Mouse (Mus musculus) adrenal gland (tissue): ENCODE data around the gene Akr1b8.
"Not testable (repeated sequence)": the region's sequence is repeated elsewhere in the genome, so short reads cannot be mapped to it uniquely, and the experiment has no call there.

Experiments
- intact Hi-C: fragments of 180-260 bp; cut with DNase I; formaldehyde crosslinking; loops from one replicate; pipeline ENCODE4 v1.15.1; 2025
- long read RNA-seq, 2 experiments: library from polyadenylated mRNA; unstranded; transcript quantifications; one replicate each; pipeline ENCODE4 v2.0.0; 2020; ENCODE audit warnings: borderline replicate concordance in 1 of 2; ENCODE audit not compliant: insufficient replicate concordance in 1 of 2

The Akr1b8 gene
- long read RNA-seq, experiment 1, transcript Akr1b8-201 (10 exons, 1,358 nt), result major isoform, 209 of 213 reads
- long read RNA-seq, experiment 1, partial matches to known transcripts, result 1 of 213 reads
- long read RNA-seq, experiment 1, other reads (novel, unspliced or antisense), result 3 of 213 reads
- long read RNA-seq, experiment 2, transcript Akr1b8-201 (10 exons, 1,358 nt), result major isoform, 294 of 312 reads
- long read RNA-seq, experiment 2, partial matches to known transcripts, result 8 of 312 reads
- long read RNA-seq, experiment 2, other reads (novel, unspliced or antisense), result 10 of 312 reads

DNA sequence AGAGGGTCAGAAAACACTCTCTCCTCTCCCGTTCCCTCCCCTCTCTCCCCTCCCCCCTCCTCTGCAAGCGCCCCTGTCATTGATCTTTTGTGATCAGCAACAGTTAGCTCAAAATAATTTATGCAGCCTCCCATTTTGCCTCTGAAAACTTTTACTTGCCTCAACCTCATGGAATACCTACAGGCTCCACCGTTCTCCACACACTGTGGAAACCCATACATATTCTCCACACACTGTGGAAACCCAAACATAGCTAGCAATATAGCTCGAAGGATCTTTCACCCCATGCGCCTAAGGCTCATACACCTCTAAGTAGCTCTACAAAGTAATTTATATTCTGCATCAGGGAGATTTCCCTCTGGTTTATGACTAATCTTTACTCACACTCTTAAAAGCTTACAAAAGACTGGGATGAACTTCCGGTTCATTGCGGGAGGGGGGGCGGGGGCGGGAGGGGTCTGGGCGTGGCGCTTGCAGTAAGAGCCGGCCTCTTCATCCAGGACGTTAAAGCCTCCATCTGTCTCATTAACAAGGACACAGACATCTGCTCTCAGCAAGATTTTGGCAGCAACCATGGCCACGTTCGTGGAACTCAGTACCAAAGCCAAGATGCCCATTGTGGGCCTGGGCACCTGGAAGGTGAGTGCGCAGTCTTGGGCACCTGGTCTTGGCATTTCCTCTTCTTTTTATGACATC, at the start of gene Akr1b8:
Akr1b8 (plus strand) TSS at position 462 of the 696 bp plus-strand sequence.
- intact Hi-C loops, result no loop called here

- intact Hi-C loops, result no loop called here
Measured at GRCm38 (mm10) chr6:34304675-34305241, 49.2 kb upstream of the Akr1b8 start.

DNA sequence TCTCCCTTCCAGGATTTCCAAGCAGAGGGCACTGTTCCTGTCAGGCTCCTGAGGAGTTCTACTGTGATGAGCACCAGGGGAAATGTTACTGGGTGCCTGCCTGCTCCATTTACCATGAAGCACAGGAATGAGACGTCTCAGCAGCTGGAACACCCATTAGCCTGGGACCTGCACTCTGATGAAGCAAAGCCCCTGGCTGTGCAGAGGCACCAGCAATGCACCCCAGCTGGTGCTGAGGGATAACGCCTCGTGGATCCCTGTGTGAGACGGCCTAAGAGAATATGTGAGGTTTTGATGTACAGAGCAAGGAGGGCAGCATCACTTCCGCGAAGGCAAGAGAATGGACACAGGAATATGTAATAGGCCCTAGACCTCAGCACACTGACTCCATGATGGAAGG, 47.1 kb upstream of the Akr1b8 start:
- intact Hi-C loops, result no loop called here

DNA sequence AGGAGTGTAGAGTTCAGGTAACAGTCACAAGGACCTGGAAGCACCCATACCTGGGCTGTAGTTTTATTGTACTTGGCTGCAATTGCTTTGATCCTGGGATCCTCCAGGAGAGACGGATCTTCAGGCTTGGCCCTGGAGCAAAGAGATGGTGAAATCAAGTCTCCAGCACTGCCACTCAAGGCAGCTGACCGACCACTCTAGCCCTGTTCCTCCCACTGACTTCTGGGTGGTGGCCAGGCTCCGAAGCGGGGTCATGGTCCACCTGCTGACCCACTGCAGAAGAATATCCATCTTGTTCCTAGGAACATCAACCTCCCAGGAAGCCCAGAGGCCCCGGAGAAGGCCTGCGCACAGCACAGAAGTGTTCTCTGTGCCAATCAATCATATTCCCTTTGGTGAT, 44.4 kb upstream of the Akr1b8 start:
- intact Hi-C loops, result no loop called here

DNA sequence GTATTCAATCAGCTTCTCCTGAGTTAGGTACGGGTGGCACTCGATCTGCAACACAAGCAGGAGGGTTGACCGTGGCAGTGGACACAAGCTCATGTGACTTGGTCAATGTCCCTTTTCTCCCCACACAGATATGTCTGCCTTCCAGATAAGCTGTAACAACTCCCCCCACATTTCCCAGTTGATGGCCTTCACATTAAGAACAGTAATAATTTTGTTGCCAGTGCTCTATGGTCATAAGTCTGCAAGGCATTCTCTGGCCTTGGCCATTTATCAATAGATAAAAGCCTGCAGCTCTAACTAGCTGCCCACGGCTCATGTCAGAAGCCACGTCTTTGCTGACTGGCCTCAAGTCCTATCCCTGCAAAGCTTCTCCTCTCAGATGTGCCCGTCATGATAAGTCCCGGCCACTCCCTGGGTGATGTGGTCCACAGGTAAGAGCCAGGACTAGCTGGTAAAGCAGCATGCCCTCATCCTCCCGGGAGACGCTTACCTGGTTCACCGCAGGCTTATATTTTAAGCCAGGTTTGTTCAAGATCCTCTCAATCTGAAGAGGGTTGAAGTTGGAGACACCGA, 43.8 kb upstream of the Akr1b8 start:
- intact Hi-C loops, result no loop called here

DNA sequence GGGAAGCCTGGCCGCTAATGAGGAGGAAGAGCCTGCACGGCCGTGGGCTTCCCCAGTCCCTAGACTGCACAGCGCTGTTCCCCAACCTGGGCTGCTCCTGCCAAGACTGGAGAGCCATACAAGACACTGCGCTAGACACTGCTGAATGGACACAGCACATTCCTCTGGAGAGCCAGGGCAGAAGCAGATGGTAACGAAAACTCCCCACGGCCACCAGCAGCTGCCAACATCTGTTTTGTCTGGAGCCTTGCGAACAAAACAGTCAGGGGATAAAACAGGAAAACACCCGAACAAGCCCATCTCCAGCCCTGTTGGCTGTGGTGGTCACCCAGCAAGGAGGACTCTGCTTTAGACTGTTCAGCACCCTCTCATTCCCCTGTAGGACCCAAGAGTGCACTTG, 40.5 kb upstream of the Akr1b8 start:
- intact Hi-C loops, result no loop called here

DNA sequence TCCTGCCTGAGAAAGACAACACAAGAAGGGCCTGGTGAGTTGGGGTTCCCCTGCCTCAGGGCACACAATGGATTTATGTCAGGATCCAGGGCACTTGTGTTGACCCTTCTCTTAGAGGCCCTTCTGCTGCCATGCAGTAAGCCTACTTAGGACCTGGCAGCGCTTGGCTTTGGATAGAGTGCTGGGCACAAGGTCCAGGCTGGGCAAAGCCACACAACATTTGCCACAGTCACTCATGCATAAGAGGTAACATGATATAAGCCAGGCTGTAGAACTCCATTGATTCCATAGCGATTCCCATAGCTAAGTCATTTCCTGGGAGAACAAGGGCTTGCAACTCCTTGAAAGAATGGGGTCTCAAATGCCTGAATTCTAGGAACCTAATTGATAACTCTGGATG, 40.0 kb upstream of the Akr1b8 start:
- intact Hi-C loops, result no loop called here

GRCm38 (mm10) chr6:34316854-34317771, 36.8 kb upstream of the Akr1b8 start, which contains the start of gene Akr1b3:
TSS of gene Akr1b3 (minus strand) at chr6:34317478.
- intact Hi-C loops, result no loop called here

GRCm38 (mm10) chr6:34318172-34318571, 35.7 kb upstream of the Akr1b8 start:
- intact Hi-C loops, result no loop called here

GRCm38 (mm10) chr6:34318636-34319035, 35.3 kb upstream of the Akr1b8 start:
- intact Hi-C loops, result no loop called here

GRCm38 (mm10) chr6:34322121-34322520, 31.8 kb upstream of the Akr1b8 start:
- intact Hi-C loops, result no loop called here

- intact Hi-C loops, result no loop called here
Measured at GRCm38 (mm10) chr6:34331379-34331778, 22.5 kb upstream of the Akr1b8 start.

GRCm38 (mm10) chr6:34331804-34332203, 22.1 kb upstream of the Akr1b8 start:
- intact Hi-C loops, result not testable (repeated sequence)

DNA sequence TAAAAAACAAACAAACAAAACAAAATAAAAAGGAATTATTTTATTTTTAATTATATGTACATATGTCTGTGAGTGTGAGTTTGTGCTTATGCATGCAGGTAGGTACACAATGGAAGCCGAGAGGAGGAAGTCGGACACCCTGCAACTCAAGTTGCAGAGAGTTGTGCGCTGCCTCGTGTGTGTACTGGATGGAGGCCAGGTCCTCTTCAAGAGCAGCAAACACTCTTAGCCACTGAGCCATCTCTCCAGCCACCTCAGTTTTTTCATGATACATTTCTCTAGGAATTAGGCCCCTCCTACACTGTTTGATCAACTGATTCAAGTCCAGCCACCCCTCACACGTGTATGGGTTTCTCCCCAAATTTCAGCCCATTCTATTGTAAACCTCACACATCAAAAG, 19.2 kb upstream of the Akr1b8 start:
- intact Hi-C loops, result no loop called here

DNA sequence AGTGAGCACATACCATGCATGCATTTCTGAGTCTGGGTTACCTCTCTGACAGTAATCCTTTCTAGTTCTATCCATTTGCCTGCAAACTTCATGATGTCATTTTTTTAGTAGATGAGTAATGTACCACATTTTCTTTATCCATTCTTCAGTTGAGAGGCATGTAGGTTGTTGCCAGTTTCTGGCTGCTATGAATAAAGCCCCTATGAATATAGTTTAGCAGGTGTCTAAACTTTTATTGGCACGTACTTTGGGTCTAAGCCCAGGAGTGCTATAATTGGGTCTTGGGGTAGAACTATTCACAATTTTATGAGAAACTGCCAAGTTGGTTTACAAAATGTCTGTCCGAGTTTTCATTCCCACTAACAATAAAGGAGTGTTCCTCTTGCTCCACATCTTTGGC, 16.1 kb upstream of the Akr1b8 start:
- intact Hi-C loops, result no loop called here

DNA sequence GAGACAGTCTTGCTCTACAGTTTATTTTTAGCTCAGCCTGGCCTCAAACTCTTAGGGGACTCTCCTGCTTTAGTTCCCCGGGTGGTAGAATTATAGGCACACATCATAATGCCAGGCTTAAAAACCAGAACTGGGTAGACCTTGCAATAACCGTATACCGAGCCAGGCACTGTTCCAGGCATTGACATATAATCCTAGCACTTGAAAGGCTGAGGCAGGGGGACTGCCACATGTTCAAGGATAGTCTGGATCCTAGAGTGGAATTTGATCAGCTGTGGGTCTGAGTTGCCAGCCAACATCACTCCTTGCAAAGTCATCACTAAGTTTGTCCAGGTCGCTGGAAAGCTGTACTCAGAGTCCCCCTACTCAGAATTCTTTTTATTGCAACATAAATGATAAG, 11.9 kb upstream of the Akr1b8 start:
- intact Hi-C loops, result no loop called here

- intact Hi-C loops, result no loop called here
Measured at GRCm38 (mm10) chr6:34342476-34342875, 11.4 kb upstream of the Akr1b8 start.

- intact Hi-C loops, result no loop called here
Measured at GRCm38 (mm10) chr6:34343426-34343825, 10.5 kb upstream of the Akr1b8 start.

DNA sequence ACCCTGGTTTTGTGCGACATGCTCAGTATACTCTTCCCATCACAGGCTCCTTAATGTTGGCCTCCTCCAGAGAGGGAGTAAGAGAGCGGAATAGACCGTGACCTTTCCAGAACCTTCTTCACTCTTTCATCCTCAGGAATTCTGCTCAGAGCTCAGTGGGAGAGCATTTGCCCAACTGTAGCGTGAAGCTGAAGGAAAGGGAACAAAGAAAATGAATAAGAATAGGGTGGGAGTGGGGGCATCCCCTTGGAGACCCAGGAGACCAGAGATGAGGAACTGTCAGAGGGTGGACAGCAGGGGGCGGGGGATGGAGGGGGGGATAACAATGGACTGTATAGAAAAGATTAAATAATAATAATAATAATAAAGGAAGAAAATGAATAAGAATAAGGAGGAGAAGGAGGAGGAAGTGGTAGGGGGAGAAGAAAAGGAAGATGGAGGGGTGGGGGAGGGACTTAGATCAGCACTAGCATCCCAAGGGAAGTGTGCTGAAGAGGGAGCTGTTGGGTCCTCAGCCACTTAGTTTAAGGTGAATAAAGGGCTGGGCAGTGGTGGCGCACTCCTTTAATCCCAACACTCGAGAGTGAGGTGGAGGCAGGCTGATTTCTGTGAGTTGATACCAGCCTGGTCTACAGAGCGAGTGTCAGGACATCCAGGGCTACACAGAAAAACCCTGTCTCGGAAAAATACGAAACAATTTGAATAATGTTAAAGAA, 9.6 kb upstream of the Akr1b8 start:
- intact Hi-C loops, result no loop called here

DNA sequence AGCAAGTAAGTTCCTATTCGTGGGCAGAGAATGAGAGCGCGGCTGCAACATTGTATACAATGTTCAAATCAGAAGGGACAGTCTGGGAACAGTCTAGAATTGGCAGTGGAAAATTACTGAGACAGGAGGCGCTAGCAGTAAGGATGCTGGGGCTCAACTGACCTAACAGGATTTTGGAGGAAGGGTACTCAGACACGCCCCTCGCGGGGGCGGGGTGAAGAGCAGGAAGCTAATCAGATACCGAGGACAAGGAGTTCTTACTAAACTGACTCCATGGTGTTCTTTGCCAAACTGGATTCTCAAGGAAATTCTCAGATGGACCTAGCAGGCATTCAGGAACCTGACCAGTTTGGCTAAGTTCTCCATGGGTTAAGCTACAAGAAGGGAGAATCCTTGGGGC, 9.0 kb upstream of the Akr1b8 start:
- intact Hi-C loops, result no loop called here
